Mouse (Mus musculus) neural tube, embryonic 11.5 days (tissue): Measurements from ENCODE around the gene Nlrp4f. TPM values are rescaled to one million over a fixed set of nuclear protein-coding genes. Genes with fewer than 3 reads are reported as not detected.
A peak's percentile ranks its signal among the peaks of the same experiment; 100 is the strongest.

Source experiments
- ATAC-seq: fragments of 200-750 bp; cut with Nextera tagmentation; 2 replicates; pipeline ENCODE4 v1.8.0; 2017; ENCODE audit warnings: moderate number of reproducible peaks, mild to moderate bottlenecking, moderate TSS enrichment, moderate library complexity; ENCODE audit not compliant: insufficient read depth, low FRiP score, low TSS enrichment
- DNase-seq: peaks from one replicate; pipeline ENCODE4 v3.0.0-alpha.2; 2015; ENCODE audit warnings: low spot score
- H3K27ac ChIP-seq: fragments of 300-500 bp; sonication (generic); 2 replicates; pipeline ENCODE4 v1.5.1; 2014; ENCODE audit warnings: low read depth, mild to moderate bottlenecking, low read length
- H3K27me3 ChIP-seq: fragments of 300-500 bp; sonication (generic); 2 replicates; pipeline ENCODE4 v1.6.1; 2014; ENCODE audit warnings: mild to moderate bottlenecking, low read length, mixed read lengths; ENCODE audit not compliant: control insufficient read depth, insufficient read depth
- H3K36me3 ChIP-seq: fragments of 300-500 bp; sonication (generic); 2 replicates; pipeline ENCODE4 v1.6.1; 2014; ENCODE audit warnings: mild to moderate bottlenecking, low read length, moderate library complexity, mixed read lengths; ENCODE audit not compliant: control insufficient read depth, insufficient read depth
- H3K4me1 ChIP-seq: fragments of 300-500 bp; sonication (generic); 2 replicates; pipeline ENCODE4 v1.6.1; 2014; ENCODE audit warnings: low read length, mixed read lengths; ENCODE audit not compliant: control insufficient read depth, insufficient read depth
- H3K4me2 ChIP-seq: fragments of 300-500 bp; sonication (generic); 2 replicates; pipeline ENCODE4 v1.6.1; 2014; ENCODE audit warnings: low read depth, mild to moderate bottlenecking, moderate library complexity
- H3K4me3 ChIP-seq: fragments of 300-500 bp; sonication (generic); 2 replicates; pipeline ENCODE4 v1.5.1; 2014; ENCODE audit warnings: low read depth, low read length
- H3K9ac ChIP-seq: fragments of 300-500 bp; sonication (generic); 2 replicates; pipeline ENCODE4 v1.6.1; 2014; ENCODE audit warnings: mild to moderate bottlenecking, low read length
- H3K9me3 ChIP-seq: fragments of 300-500 bp; sonication (generic); 2 replicates; pipeline ENCODE4 v1.6.1; 2016; ENCODE audit warnings: low read length; ENCODE audit not compliant: control insufficient read depth
- WGBS: fragments of 180-500 bp; shearing (Covaris S2); extraction: QIAGEN DNeasy Blood & Tissue Kit; methylation state at CpG from one replicate; pipeline ENCODE4 v1.1.7; 2014; 5-methylcytosine and 5-hydroxymethylcytosine counted together
- polyA plus RNA-seq: library from polyadenylated mRNA; unstranded; fragments of >200 nt; fragmentation: Nextera tagmentation; extraction: Ambion mirVana; gene quantifications from 2 replicates; pipeline ENCODE4 v1.2.1, GENCODE M21; 2014

The Nlrp4f gene
- polyA plus RNA-seq, 1 experiment from 2014 or later = 0.08 TPM

- Histone ChIP-seq H3K4me3 (no peak overlapping the region), H3K9me3 (no peaks in the 10 kb centered on the region), H3K4me2 (no peak overlapping the region)
Observed at GRCm38 (mm10) chr13:65225945-65226344, 20.2 kb upstream of the Nlrp4f start.

GRCm38 (mm10) chr13:65200667-65201066, 5.1 kb downstream of the Nlrp4f start:
- H3K4me3 ChIP-seq = no peak overlapping the region
- H3K4me1 ChIP-seq = no peaks in the 10 kb centered on the region
- H3K9me3 ChIP-seq = no peaks in the 10 kb centered on the region
- no peak overlapping the region for H3K27ac ChIP-seq
- H3K36me3 ChIP-seq = no peaks in the 10 kb centered on the region
- no peak overlapping the region for H3K9ac ChIP-seq
- no peak overlapping the region for H3K4me2 ChIP-seq
- 94% methylated on average over 1 of the region's 1 CpGs for WGBS
- ATAC-seq = no peak
- no peaks in the 10 kb centered on the region for H3K27me3 ChIP-seq
- no peak for DNase-seq

More at GRCm38 (mm10) chr13:65225945-65226344, 20.2 kb upstream of the Nlrp4f start:
- ATAC-seq (no peak), DNase-seq (no peak)
- no peak overlapping the region for H3K27ac ChIP-seq
- no peaks in the 10 kb centered on the region for H3K27me3 ChIP-seq
- no peaks in the 10 kb centered on the region for H3K36me3 ChIP-seq
- no peaks in the 10 kb centered on the region for H3K4me1 ChIP-seq
- 70% methylated on average over 6 of the region's 6 CpGs for WGBS
- H3K9ac ChIP-seq = no peak overlapping the region

GRCm38 (mm10) chr13:65176472-65177091, 29.2 kb downstream of the Nlrp4f start:
- Histone ChIP-seq H3K9me3 (no peaks in the 10 kb centered on the region), H3K4me3 (no peak overlapping the region), H3K4me2 (no peak overlapping the region), H3K9ac (no peak overlapping the region), H3K27ac (no peak overlapping the region), H3K4me1 (no peaks in the 10 kb centered on the region), H3K36me3 (no peaks in the 10 kb centered on the region), H3K27me3 (no peaks in the 10 kb centered on the region)
- peak; percentile 10 for DNase-seq
- ATAC-seq = no peak
- 63% methylated on average over 15 of the region's 15 CpGs for WGBS

- no peaks in the 10 kb centered on the region for H3K27me3 ChIP-seq
- no peak overlapping the region for H3K27ac ChIP-seq
- peak; percentile 81 for ATAC-seq
- H3K36me3 ChIP-seq = no peaks in the 10 kb centered on the region
- H3K9ac ChIP-seq = peak overlapping the region; percentile 20; the same call in 1 of the 2 replicates
- H3K4me3 ChIP-seq = peak overlapping the region; percentile 14
- H3K9me3 ChIP-seq = no peaks in the 10 kb centered on the region
- peak overlapping the region; percentile 41 for H3K4me2 ChIP-seq
- peak; percentile 66 for DNase-seq
- WGBS = 20% methylated on average over 46 of the region's 46 CpGs
- no peaks in the 10 kb centered on the region for H3K4me1 ChIP-seq
Observed at GRCm38 (mm10) chr13:65175734-65176471, 29.9 kb downstream of the Nlrp4f start.

GRCm38 (mm10) chr13:65174102-65174501, 31.7 kb downstream of the Nlrp4f start:
- Histone ChIP-seq H3K4me3 (no peak overlapping the region), H3K36me3 (no peaks in the 10 kb centered on the region), H3K9me3 (no peaks in the 10 kb centered on the region), H3K27me3 (no peaks in the 10 kb centered on the region), H3K27ac (no peak overlapping the region), H3K9ac (no peak overlapping the region), H3K4me2 (no peak overlapping the region), H3K4me1 (no peaks in the 10 kb centered on the region)
- no peak for ATAC-seq
- no peak for DNase-seq
- 82% methylated on average over 3 of the region's 3 CpGs for WGBS

GRCm38 (mm10) chr13:65149940-65150339, 55.8 kb downstream of the Nlrp4f start, which contains the start of gene Olfr466:
Gene Olfr466, plus strand, starts transcription at chr13:65150240.
- Histone ChIP-seq H3K9ac (no peak within 1 kb of the TSS), H3K4me2 (no peak within 1 kb of the TSS), H3K4me3 (no peak within 1 kb of the TSS), H3K4me1 (no peaks in the 10 kb centered on the region), H3K27me3 (no peaks in the 10 kb centered on the region), H3K27ac (no peak within 1 kb of the TSS), H3K9me3 (no peaks in the 10 kb centered on the region), H3K36me3 (no peaks in the 10 kb centered on the region)
- ATAC-seq = no peak
- WGBS = 88% methylated on average over 1 of the region's 1 CpGs
- no peak for DNase-seq

GRCm38 (mm10) chr13:65137789-65138188, 68.0 kb downstream of the Nlrp4f start, which contains the start of gene Olfr465-ps1:
Gene Olfr465-ps1, plus strand, starts transcription at chr13:65138089.
- H3K9ac ChIP-seq = no peak within 1 kb of the TSS
- no peaks in the 10 kb centered on the region for H3K27me3 ChIP-seq
- no peaks in the 10 kb centered on the region for H3K9me3 ChIP-seq
- no peak within 1 kb of the TSS for H3K27ac ChIP-seq
- no peaks in the 10 kb centered on the region for H3K36me3 ChIP-seq
- H3K4me2 ChIP-seq = no peak within 1 kb of the TSS
- 86% methylated on average over 4 of the region's 4 CpGs for WGBS
- ATAC-seq (no peak), DNase-seq (no peak)
- no peak within 1 kb of the TSS for H3K4me3 ChIP-seq
- no peaks in the 10 kb centered on the region for H3K4me1 ChIP-seq
